Mouse (Mus musculus): Measurements from ENCODE around the gene Neil3.
A peak's percentile ranks its signal among the peaks of the same experiment; 100 is the strongest.
"Not testable (repeated sequence)": the region's sequence is repeated elsewhere in the genome, so short reads cannot be mapped to it uniquely, and the experiment has no call there.

The Neil3 gene

GRCm38 (mm10) chr8:53638495-53639171, at the start of gene Neil3:
Neil3 (minus strand) TSS chr8:53639065.
- peak; percentile 4 for DNase-seq

DNA sequence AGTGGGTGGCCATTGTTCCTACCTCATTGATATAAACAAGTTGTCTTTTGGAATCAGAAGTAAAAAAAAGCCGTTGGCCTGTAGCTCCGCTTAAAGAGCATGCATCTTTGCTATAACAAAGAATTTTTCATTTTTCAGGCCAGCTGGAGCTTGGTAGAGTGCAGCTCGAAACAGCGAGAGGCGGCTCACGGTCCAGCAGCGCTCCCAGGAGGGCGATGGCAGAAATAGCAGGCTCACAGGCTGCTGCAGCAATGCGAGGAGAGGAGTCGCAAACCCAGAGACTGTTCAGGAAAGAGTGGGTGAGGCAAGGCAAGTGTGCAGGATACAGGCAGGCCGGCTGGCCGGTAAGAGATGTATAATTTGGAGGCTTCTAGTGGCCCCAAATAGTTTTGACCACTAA, 42.0 kb upstream of the Neil3 start:
- peak; percentile 22 for DNase-seq

GRCm38 (mm10) chr8:53663946-53664345, 25.1 kb upstream of the Neil3 start:
- no peak for DNase-seq

GRCm38 (mm10) chr8:53661436-53661835, 22.6 kb upstream of the Neil3 start:
- DNase-seq = no peak

DNA sequence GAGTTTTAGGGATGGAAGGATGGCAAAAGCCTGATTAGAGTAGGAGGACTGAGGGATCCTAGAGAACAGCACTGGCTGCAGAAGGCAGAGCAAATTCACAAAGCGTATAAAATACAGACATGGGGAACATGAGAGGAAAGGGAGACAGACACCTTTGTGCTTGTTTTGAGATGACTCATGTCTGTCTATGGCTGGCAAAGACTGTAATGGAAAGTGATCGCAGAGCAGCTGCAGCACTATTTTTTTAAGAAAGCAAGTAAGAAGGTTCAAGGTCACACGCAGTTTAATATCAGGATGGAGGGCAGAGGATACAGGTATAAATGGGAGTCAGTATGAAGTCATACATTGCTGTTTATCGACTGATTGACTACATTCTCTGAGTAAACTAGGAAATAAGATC, 8.2 kb downstream of the Neil3 start:
- DNase-seq = no peak

- no peak for DNase-seq
Measured at GRCm38 (mm10) chr8:53628864-53629415, 9.9 kb downstream of the Neil3 start.

DNA sequence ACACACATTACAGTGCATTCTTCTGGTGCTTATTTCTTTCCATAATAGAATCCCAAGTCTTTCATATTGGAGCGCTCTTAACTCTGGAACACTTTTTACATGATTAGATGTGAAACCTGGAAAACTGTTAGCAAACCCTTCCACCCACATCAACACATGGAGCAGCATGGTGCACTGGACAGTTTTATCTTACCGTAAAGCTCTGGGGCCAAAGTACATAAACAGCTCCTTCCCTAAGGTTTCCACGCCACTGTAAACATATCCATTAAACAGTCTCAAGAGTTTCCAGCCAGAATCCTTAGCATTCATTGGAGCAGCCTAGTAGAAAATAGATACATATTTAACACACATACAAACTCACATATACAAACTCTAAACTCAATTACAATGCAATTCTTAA, 15.4 kb downstream of the Neil3 start:
- DNase-seq = no peak

GRCm38 (mm10) chr8:53619196-53619595, 19.7 kb downstream of the Neil3 start:
- no peak for DNase-seq

DNA sequence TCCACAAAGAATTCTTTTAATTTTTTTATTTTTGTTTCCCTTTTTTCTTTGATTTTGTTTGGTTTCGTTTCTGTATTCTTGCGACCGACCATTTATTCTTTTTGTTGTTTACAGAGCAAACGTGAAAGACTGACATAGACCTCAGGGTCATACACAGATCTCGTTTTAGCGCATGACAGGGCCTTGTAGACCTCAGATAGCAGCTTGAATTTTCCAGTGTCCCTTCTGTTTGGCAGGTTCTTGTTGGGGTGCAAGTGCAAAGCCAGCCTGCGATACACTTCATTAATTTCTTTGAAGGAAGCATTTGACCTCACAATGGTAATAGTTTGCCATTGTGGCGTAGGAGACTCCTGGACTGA, 24.6 kb downstream of the Neil3 start:
- DNase-seq = no peak

GRCm38 (mm10) chr8:53613577-53614287, 25.1 kb downstream of the Neil3 start:
- DNase-seq = no peak

DNA sequence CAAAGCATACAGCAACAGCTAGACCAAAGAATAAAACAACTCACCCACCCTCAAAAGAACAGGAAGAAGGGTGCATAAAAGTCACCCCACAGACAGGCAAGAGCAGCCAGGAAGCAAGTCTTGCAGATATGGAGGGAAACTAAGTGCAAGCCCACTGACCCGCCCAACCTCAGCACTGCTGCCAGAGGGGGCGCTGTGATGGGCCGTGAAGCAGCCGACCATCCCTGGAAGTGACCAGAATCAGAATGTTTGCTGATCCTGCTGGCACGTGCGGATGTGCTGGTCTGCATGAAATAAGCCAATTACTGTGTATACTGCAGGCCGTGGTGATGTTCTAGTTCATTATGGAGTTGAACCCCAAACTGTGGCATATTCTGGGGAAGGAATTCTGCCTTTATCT, 26.6 kb downstream of the Neil3 start:
- no peak for DNase-seq

DNA sequence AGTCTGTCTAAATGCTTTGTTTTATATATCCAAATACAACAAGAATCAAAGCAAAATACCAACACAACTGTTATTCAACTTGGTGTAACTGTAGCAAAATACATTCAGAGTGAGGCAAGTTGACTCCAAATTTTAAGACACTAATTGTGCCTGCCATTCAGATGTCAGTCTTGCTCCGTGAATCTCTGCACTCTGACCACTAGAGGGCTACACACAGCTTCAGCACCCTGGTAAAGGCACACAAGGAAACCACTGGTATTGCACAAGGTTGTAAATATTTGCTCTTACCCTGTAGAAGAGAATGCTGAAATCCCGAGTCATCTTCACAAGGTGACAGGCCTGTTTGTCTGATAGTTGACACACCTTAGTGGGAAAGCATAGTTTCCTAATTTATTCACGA, 31.8 kb downstream of the Neil3 start:
- peak; percentile 8 for DNase-seq

DNA sequence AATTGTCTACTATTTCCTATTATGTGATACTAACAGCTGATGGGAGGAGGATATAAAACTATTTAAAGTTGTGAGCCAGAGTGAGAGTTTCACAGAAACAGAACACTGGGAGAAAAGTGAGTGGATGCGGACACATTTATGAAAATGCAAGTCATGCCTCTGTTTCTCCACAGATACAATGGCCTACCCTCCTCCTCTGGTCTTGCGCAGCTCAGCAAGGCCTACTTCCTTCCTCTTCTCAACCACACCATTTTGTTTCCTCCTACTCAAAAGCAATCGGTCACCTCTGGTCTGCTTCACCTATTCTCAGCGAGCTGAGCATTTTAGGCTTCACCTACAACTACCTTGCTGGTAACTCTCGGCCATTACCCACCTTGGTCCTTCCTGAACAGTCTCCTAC, 34.0 kb downstream of the Neil3 start:
- no peak for DNase-seq

DNA sequence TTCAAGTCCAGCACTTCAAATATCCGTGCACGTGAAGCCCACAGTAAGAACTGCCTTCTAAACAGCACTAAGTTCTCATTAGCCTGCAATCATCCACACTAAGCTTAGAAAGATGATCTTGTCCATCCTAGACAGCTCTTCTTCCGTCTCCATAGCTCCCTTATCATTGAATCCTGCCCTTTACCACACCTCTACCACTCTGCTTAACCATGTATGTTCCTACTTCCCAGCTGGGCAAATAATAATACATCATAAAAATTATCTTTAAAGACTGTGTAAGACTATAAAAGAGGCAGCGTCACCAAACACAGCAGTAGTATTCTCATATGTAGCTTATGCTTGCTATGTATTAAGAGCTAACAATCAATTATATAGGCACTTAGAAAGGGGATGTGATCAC, 35.2 kb downstream of the Neil3 start:
- no peak for DNase-seq

GRCm38 (mm10) chr8:53600826-53601225, 38.0 kb downstream of the Neil3 start:
- no peak for DNase-seq

DNA sequence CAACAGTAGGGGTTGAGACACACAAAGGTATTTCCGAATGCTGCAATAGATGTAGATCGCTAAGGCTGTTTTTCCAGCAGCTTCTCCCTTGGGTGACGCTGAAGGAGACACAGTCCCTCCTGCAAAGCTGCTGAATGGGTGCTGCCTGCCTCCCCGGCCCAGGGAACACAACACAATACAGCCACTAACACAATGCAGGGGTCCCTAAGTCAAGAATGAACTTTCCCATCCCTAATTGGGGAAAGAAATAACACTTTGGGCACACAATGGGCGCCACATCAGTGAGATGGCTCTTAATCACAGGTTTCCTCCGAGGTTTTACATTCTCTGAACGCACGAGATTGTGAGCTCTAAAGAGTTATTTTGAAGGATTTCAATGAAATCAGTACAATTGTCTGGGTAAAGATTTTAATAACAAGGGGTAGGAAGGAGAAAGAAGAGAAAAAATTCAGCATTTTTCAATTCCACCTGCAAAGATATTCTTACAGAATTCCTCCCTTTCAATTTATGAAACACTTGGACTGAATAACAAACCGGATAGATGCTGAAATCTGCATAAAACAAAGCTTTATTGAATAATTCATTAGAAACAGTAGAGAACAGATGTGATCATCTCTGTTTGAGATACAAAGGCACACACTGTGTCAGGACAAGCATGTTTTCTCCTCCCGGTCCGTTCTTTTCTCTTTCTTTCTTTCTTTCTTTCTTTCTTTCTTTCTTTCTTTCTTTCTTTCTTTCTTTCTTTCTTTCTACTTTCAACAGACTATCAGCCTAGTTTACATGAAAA, 38.6 kb downstream of the Neil3 start:
- no peak for DNase-seq

DNA sequence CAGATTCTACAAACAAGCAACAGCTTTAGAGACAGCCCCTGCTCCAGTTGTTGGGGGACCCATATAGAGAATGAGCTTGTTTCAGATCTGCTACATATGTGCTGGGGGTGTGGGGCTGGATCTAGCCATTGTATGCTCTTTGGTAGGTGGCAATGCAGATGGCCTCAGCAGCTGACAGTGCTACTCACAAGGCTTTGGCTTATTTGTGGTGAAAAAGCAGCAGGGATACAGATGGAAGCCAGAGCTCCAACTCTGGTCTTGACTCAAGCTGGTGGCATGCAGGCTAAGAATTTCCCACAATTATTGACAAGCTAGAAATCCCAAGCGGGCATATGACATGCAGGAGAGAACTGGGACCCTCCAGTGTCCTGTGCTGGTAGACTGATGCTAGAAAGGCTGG, 40.8 kb downstream of the Neil3 start:
- no peak for DNase-seq

DNA sequence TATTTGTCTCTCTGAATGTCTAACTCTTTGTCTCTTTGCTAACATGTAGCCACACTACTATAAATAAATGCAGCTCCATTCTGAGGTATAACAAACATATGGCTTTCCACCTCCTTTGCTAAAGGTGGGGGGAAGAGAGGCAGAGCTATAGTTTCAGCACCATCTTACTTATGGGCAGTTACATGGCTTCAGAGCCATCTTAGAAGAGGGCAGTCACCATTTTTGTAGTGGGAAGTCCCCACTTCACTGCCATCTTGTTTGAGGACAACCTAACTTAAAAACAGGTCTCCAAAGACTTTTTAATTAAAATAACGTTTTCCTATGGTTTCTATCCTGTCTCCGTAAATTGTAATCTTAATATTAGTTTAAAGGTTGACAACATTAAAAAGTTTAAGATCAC, 47.1 kb downstream of the Neil3 start:
- no peak for DNase-seq

DNA sequence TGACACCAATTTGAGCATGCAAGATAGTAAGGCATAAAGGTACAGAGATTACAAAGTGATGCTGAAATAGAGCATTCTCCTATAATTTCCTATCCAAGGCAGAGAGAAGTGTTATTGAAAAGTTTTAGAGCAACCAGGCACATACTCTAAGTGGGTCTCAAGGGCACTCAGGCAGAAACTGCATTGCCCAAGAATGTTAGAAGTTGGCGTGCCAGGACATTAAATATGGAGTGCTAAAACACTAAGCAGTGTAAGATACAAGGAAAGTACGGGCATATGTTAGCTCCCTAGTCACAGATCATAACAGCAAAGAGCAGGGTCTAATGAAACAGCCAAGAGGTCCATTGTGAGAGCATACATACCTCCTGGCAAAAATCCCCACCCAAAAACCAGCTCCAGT, 65.3 kb downstream of the Neil3 start:
- no peak for DNase-seq

DNA sequence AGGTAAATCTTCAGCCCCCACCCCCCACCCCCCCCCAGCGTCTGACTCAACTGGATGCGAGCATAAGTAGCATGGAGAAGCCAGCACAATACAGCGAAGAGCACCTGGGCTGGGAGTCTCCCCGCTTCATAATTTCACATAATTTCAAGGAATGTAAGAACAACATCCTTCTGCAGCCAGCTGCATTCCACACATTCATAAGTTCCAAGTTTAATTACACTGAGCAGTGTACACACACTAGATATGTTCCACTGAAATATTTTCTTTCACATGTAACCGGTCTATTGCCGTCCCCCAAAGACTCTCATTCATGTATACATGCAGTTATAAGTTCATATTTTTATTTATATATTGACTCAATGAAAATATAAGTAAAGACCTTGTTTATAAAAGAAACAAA, 72.6 kb downstream of the Neil3 start:
- DNase-seq = no peak

- DNase-seq = no peak
Measured at GRCm38 (mm10) chr8:53562441-53563040, 76.3 kb downstream of the Neil3 start.

GRCm38 (mm10) chr8:53539585-53539984, 99.3 kb downstream of the Neil3 start:
- DNase-seq = no peak

DNA sequence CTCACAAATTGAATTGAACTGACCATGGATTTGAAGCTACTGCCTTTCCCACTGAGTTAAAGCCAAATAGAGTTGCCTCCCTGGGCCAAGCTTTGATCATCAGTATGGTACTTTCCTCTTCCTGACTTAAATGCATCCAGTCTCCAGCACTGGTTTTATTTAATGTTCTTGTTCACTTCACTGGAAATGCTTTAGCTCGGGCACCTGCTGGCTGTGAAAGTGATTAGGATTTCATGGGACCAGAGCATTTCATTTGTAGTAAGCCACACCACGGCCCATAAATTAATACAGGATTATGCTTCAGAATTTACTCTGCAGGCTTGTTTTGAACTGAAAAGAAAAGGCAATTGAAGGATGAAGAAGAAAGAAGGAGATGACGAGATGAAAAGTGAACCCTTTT, 100.8 kb downstream of the Neil3 start:
- not testable (repeated sequence) for DNase-seq

All from cerebellum, adult 9-11 months (tissue).